Mouse (Mus musculus) spleen, adult 2 months (tissue): ENCODE data around the gene Stox2. TPM values are rescaled to one million over a fixed set of nuclear protein-coding genes. Genes with fewer than 3 reads are reported as not detected.

Experiments
- DNase-seq, 2 experiments: peaks; one replicate each; pipeline versions ENCODE4 v3.0.0 to v3.0.0-alpha.2; 2012 to 2021; ENCODE audit warnings: low spot score in 2 of 2, low read depth in 1 of 2
- H3K27ac ChIP-seq: fragments of 200-500 bp; 2 replicates; pipeline ENCODE4 v1.5.1; 2012; ENCODE audit warnings: low read length, inconsistent platforms; ENCODE audit not compliant: insufficient read depth
- H3K27me3 ChIP-seq: fragments of 200-500 bp; 2 replicates; pipeline ENCODE4 v1.6.1; 2012; ENCODE audit warnings: mild to moderate bottlenecking, moderate library complexity, low read length, inconsistent platforms; ENCODE audit not compliant: control insufficient read depth, insufficient read depth
- H3K36me3 ChIP-seq: fragments of 200-500 bp; 2 replicates; pipeline ENCODE4 v1.6.1; 2012; ENCODE audit warnings: mild to moderate bottlenecking, low read length, inconsistent platforms; ENCODE audit not compliant: control insufficient read depth, insufficient read depth
- H3K4me1 ChIP-seq: fragments of 200-500 bp; 2 replicates; pipeline ENCODE4 v1.6.1; 2011; ENCODE audit warnings: inconsistent platforms; ENCODE audit not compliant: control insufficient read depth, insufficient read depth, insufficient read length
- H3K4me3 ChIP-seq: fragments of 200-500 bp; 2 replicates; pipeline ENCODE4 v1.5.1; 2011; ENCODE audit warnings: mild to moderate bottlenecking, inconsistent platforms; ENCODE audit not compliant: insufficient read depth, insufficient read length; ENCODE audit errors: extremely low read depth
- CTCF ChIP-seq: fragments of 200-500 bp; IDR thresholded peaks from 2 replicates; pipeline ENCODE4 v1.5.1; 2011; ENCODE audit warnings: mild to moderate bottlenecking, inconsistent platforms; ENCODE audit not compliant: insufficient read depth, insufficient read length, insufficient replicate concordance; ENCODE audit errors: extremely low read depth
- POLR2A ChIP-seq: fragments of 200-500 bp; IDR thresholded peaks from 2 replicates; pipeline ENCODE4 v1.6.1; 2011; ENCODE audit warnings: low read depth, low read length, inconsistent platforms
- WGBS: fragments of 180-500 bp; shearing (Covaris S2); methylation state at CpG from one replicate; pipeline ENCODE4 v1.1.7; 2018; 5-methylcytosine and 5-hydroxymethylcytosine counted together
- polyA plus RNA-seq: library from polyadenylated mRNA; depleted of rRNA; stranded (reverse); fragments of >200 nt; gene quantifications from 2 replicates; pipeline ENCODE4 v1.2.3, GENCODE M21; 2012

The Stox2 gene
- polyA plus RNA-seq, 1 experiment: 0.50 TPM

GRCm38 (mm10) chr8:47389430-47389829 is 56.7 kb downstream of the Stox2 start:
- H3K27me3 ChIP-seq: no peaks in the 10 kb centered on the region
- no peaks in the 10 kb centered on the region for H3K4me1 ChIP-seq
- H3K36me3 ChIP-seq: no peaks in the 10 kb centered on the region
- no peak overlapping the region for H3K27ac ChIP-seq
- WGBS: 87% methylated on average over 3 of the region's 3 CpGs
- TF ChIP-seq POLR2A (no peak), CTCF (no peak)
- H3K4me3 ChIP-seq: no peak overlapping the region
- DNase-seq: no peak

DNA sequence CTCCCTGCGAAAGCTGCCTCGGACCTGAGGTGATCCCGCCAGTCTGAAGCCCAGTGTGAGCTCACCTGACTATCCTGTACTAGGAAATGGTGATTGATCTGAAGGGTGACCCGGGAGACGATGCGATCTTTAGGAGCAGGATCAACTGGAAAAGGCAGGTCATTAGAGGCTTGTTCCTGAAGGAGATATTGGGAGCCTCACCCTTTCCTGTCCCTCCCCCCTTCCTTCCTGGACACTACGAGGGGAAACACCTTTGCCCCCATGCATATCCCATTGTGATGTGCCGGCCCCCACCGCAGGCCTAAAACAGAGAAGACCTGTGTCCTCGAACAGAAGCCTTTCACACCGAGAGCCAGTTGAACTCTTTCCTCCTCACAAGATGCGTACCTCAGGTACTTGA is 58.0 kb downstream of the Stox2 start:
- H3K27ac ChIP-seq: no peak overlapping the region
- no peak for TF ChIP-seq POLR2A
- DNase-seq: no peak
- no peak overlapping the region for H3K4me3 ChIP-seq
- H3K36me3 ChIP-seq: no peaks in the 10 kb centered on the region
- WGBS: 83% methylated on average over 12 of the region's 12 CpGs
- H3K4me1 ChIP-seq: no peaks in the 10 kb centered on the region
- H3K27me3 ChIP-seq: no peaks in the 10 kb centered on the region

DNA sequence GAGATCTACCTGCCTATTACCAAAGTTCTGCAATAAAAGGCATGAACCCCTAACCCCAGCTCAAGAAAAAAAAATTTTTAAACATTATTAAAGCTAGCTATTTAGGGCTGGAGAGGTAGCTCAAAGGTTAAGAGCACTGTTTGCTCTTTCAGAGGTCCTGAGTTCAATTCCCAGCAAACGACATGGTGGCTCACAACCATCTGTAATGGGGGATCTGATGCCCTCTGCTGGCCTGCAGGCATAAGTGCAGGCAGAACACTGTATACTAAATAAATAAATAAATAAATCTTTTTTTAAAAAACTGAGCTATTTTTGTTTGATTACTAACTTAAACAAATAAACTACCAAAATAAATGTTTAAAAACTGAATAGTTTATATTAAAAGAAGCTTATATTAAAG is 60.4 kb downstream of the Stox2 start:
- Histone ChIP-seq H3K36me3 (no peaks in the 10 kb centered on the region), H3K27ac (no peak overlapping the region), H3K4me3 (no peak overlapping the region), H3K4me1 (no peaks in the 10 kb centered on the region), H3K27me3 (no peaks in the 10 kb centered on the region)
- WGBS: 53% methylated on average over 1 of the region's 1 CpGs
- no peak for DNase-seq
- no peak for TF ChIP-seq CTCF
- no peak for TF ChIP-seq POLR2A

- WGBS: 94% methylated on average over 5 of the region's 5 CpGs
- Histone ChIP-seq H3K27ac (no peak overlapping the region), H3K36me3 (no peaks in the 10 kb centered on the region), H3K4me1 (no peaks in the 10 kb centered on the region), H3K4me3 (no peak overlapping the region), H3K27me3 (no peaks in the 10 kb centered on the region)
- DNase-seq: no peak
- TF ChIP-seq POLR2A (no peak), CTCF (no peak)
These were observed 62.0 kb downstream of the Stox2 start for GRCm38 (mm10) chr8:47384151-47384550.

- H3K4me3 ChIP-seq: no peak overlapping the region
- TF ChIP-seq CTCF: no peak
- TF ChIP-seq POLR2A: no peak
- WGBS: 41% methylated on average over 9 of the region's 9 CpGs
These were observed 62.5 kb downstream of the Stox2 start for GRCm38 (mm10) chr8:47383632-47384031.

GRCm38 (mm10) chr8:47381216-47381615 is 64.9 kb downstream of the Stox2 start:
- DNase-seq: no peak
- TF ChIP-seq POLR2A (no peak), CTCF (no peak)
- Histone ChIP-seq H3K36me3 (no peaks in the 10 kb centered on the region), H3K27me3 (no peaks in the 10 kb centered on the region), H3K4me1 (no peaks in the 10 kb centered on the region), H3K27ac (no peak overlapping the region), H3K4me3 (no peak overlapping the region)
- WGBS: 87% methylated on average over 3 of the region's 3 CpGs

More at GRCm38 (mm10) chr8:47383632-47384031, 62.5 kb downstream of the Stox2 start:
- Histone ChIP-seq H3K27ac (no peak overlapping the region), H3K4me1 (no peaks in the 10 kb centered on the region), H3K27me3 (no peaks in the 10 kb centered on the region), H3K36me3 (no peaks in the 10 kb centered on the region)
- no peak for DNase-seq

DNA sequence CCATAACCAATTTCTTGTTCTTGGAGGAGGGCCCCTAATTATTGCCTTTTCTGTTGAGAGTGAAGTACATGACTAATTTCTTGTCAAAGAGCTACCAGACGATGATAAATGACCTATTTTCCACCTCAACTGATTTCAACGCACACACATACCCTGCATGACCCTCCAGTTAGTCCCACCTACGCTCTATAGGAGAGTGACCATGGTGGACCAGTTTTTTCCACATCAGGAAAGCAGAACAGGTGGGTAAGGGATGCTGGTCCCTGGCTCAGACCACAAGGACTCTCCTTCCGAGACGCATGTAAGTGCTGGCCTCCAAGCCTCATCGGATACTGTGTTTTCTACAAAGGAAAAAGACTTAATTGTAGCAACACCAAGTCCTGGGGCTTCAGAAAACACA is 65.4 kb downstream of the Stox2 start:
- no peaks in the 10 kb centered on the region for H3K36me3 ChIP-seq
- WGBS: 81% methylated on average over 6 of the region's 6 CpGs
- H3K27ac ChIP-seq: no peak overlapping the region
- no peak overlapping the region for H3K4me3 ChIP-seq
- no peak for TF ChIP-seq POLR2A
- TF ChIP-seq CTCF: no peak
- no peaks in the 10 kb centered on the region for H3K4me1 ChIP-seq
- no peak for DNase-seq
- no peaks in the 10 kb centered on the region for H3K27me3 ChIP-seq

DNA sequence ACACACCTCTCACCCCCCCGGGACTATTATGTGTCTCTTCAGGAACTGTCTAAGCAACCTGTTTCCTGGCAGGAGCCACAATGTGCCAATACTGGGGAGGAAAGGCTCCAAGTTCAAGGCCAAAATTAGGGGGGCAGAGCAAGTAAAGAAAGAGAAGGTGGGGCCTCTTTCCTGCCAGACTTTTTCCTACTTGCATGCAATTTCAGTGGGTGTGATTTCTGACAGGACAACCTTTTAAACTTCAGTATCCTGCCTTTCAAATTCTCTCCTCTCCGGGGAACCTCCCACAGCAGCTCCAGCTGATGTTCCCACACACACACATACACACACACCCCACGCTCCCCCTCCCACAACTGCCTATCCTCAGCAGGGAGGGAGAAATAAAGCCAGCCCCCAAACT is 66.1 kb downstream of the Stox2 start:
- Histone ChIP-seq H3K36me3 (no peaks in the 10 kb centered on the region), H3K27me3 (no peaks in the 10 kb centered on the region), H3K4me1 (no peaks in the 10 kb centered on the region), H3K27ac (no peak overlapping the region), H3K4me3 (no peak overlapping the region)
- no peak for TF ChIP-seq POLR2A
- no peak for TF ChIP-seq CTCF
- DNase-seq: no peak
- WGBS: 27% methylated on average over 3 of the region's 3 CpGs
